Mouse (Mus musculus): Measurements from ENCODE around the gene Car10. TPM values are rescaled to one million over a fixed set of nuclear protein-coding genes. Genes with fewer than 3 reads are reported as not detected.

The Car10 gene
- polyA plus RNA-seq, 1 experiment from 2014 or later, result 0.05 TPM

DNA sequence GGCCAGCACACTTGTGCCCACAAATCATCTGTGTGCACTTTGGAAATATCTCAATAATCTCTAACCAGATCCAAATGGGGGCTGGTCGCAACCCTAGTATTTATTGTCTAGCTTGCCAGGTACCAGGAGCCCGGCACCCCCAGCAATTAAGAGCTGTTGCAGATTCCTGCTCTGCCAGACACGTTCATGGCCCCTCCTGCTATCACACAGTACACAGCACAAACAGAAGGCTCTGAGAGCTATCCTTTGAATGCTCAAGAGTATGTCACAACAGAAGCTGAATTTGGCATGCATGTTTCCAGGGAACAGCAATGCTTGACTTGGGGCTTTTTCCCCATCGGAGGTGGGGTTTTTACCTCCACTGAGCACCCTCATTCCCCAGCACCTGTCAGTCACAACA lies 483.5 kb downstream of the Car10 start:
- Histone ChIP-seq H3K9me3 (replicated peaks; ENCODE audit: control insufficient read depth, low read length) (no peaks in the 10 kb centered on the region), H3K4me2 (ENCODE audit: low read depth, low read length) (no peak overlapping the region), H3K36me3 (ENCODE audit: control insufficient read depth, insufficient read depth) (no peaks in the 10 kb centered on the region), H3K9ac (ENCODE audit: low read length) (no peak overlapping the region), H3K27ac (ENCODE audit: low read length) (no peak overlapping the region), H3K4me1 (ENCODE audit: control insufficient read depth, insufficient read depth, low read length) (no peaks in the 10 kb centered on the region), H3K4me3 (ENCODE audit: low read length) (no peak overlapping the region), H3K27me3 (ENCODE audit: control insufficient read depth, insufficient read depth, low read length) (no peaks in the 10 kb centered on the region)
- WGBS, result 36% methylated on average over 4 of the region's 4 CpGs
- no peak for ATAC-seq (replicated peaks; ENCODE audit: extremely low read depth, insufficient read depth, low FRiP score)

DNA sequence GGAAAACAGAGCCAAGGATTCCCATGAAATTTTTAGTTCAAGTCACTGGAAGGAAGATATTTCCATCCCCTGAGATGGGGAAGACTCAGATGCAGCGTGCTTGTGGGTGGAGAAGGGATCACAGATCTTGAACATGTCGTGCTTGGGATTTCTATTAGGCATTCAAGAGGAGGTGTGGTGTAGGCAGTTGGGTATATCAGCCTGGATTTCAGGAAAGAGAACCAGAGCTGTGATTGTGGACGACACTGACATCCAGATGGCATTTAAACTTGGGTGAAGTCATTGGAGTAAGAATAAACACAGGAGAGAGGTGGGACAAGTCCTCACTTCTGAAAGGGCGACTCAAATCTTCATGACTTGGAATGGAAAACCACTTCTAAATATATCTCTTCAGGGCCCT lies 490.0 kb downstream of the Car10 start:
- Histone ChIP-seq H3K4me1 (ENCODE audit: control insufficient read depth, insufficient read depth, low read length) (no peaks in the 10 kb centered on the region), H3K27ac (ENCODE audit: low read length) (no peak overlapping the region), H3K27me3 (ENCODE audit: control insufficient read depth, insufficient read depth, low read length) (no peaks in the 10 kb centered on the region), H3K9ac (ENCODE audit: low read length) (no peak overlapping the region), H3K4me2 (ENCODE audit: low read depth, low read length) (no peak overlapping the region), H3K36me3 (ENCODE audit: control insufficient read depth, insufficient read depth) (no peaks in the 10 kb centered on the region), H3K4me3 (ENCODE audit: low read length) (no peak overlapping the region), H3K9me3 (replicated peaks; ENCODE audit: control insufficient read depth, low read length) (no peaks in the 10 kb centered on the region)
- whole genome bisulfite sequencing, result 62% methylated on average over 4 of the region's 4 CpGs
- no peak for ATAC-seq (replicated peaks; ENCODE audit: extremely low read depth, insufficient read depth, low FRiP score)

DNA sequence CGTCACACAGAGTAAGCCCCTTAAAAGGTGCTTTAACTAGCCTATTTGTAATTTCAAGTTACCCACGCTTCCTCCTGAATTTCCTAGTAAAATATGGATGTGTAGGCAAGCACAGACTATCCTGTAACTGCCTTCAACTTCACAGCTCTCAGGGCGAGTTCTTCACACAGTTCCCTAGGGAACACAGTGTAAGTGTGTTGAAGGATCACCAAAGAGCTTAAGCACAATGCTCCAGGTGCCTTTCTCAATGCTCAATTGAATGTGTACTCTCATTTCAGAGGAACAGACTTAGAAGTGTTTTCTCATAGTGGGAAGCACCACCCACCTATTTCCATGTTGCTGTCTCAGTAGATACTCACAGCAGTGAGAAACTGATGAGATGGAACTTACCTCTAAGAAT lies 492.8 kb downstream of the Car10 start:
- Histone ChIP-seq H3K9ac (ENCODE audit: low read length) (no peak overlapping the region), H3K36me3 (ENCODE audit: control insufficient read depth, insufficient read depth) (no peaks in the 10 kb centered on the region), H3K4me3 (ENCODE audit: low read length) (no peak overlapping the region), H3K4me1 (ENCODE audit: control insufficient read depth, insufficient read depth, low read length) (no peaks in the 10 kb centered on the region), H3K27me3 (ENCODE audit: control insufficient read depth, insufficient read depth, low read length) (no peaks in the 10 kb centered on the region), H3K4me2 (ENCODE audit: low read depth, low read length) (no peak overlapping the region), H3K9me3 (replicated peaks; ENCODE audit: control insufficient read depth, low read length) (no peaks in the 10 kb centered on the region), H3K27ac (ENCODE audit: low read length) (no peak overlapping the region)
- ATAC-seq (replicated peaks; ENCODE audit: extremely low read depth, insufficient read depth, low FRiP score), result no peak
- 76% methylated on average over 3 of the region's 3 CpGs for WGBS

DNA sequence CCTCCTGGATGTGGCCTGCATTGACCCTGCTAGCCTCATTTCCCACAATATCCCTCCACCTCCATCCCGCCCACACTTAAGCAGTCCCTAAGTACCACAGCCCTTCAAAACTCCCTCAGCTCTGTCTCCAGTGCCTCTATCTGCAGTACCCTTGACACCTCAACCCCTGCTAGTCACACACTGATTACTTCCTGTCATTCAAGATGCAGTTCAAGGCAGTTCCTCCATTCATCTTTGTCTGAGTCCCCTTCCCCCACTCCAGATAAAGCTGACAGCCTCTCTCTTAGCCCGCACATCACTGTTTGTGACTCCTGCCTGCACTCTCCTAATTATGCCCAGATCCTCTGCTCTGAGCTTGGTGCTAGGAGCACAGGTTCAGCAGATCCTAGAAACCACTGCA lies 496.2 kb downstream of the Car10 start:
- Histone ChIP-seq H3K27ac (ENCODE audit: low read length) (no peak overlapping the region), H3K4me2 (ENCODE audit: low read depth, low read length) (no peak overlapping the region), H3K9ac (ENCODE audit: low read length) (no peak overlapping the region), H3K4me1 (ENCODE audit: control insufficient read depth, insufficient read depth, low read length) (no peaks in the 10 kb centered on the region), H3K27me3 (ENCODE audit: control insufficient read depth, insufficient read depth, low read length) (no peaks in the 10 kb centered on the region), H3K4me3 (ENCODE audit: low read length) (no peak overlapping the region), H3K36me3 (ENCODE audit: control insufficient read depth, insufficient read depth) (no peaks in the 10 kb centered on the region), H3K9me3 (replicated peaks; ENCODE audit: control insufficient read depth, low read length) (no peaks in the 10 kb centered on the region)
- no peak for ATAC-seq (replicated peaks; ENCODE audit: extremely low read depth, insufficient read depth, low FRiP score)
- WGBS, result 22% methylated on average over 2 of the region's 2 CpGs

DNA sequence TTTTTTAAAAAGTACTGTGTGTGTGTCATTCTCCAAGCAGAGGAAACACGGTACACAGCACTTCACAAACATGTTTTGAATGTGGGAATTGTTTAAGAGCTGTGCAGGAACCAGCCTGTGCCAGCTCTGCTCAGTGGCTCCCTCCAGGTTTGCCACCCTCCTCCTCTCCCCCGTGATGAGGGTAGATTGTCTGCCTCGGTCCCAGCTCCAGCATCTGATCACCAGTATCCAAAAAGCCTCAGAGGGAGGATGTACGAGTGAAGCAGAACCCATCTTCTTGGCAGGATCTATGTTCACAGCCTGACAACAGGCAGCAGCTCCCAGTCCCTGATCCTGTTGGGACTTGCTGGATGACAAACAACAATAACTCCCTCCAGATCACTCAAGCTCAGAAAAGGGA lies 500.3 kb downstream of the Car10 start:
- Histone ChIP-seq H3K36me3 (ENCODE audit: control insufficient read depth, insufficient read depth) (no peaks in the 10 kb centered on the region), H3K9ac (ENCODE audit: low read length) (no peak overlapping the region), H3K4me3 (ENCODE audit: low read length) (no peak overlapping the region), H3K4me1 (ENCODE audit: control insufficient read depth, insufficient read depth, low read length) (no peaks in the 10 kb centered on the region), H3K4me2 (ENCODE audit: low read depth, low read length) (no peak overlapping the region), H3K9me3 (replicated peaks; ENCODE audit: control insufficient read depth, low read length) (no peaks in the 10 kb centered on the region), H3K27ac (ENCODE audit: low read length) (no peak overlapping the region), H3K27me3 (ENCODE audit: control insufficient read depth, insufficient read depth, low read length) (no peaks in the 10 kb centered on the region)
- WGBS, result 45% methylated on average over 4 of the region's 4 CpGs
- no peak for ATAC-seq (replicated peaks; ENCODE audit: extremely low read depth, insufficient read depth, low FRiP score)

DNA sequence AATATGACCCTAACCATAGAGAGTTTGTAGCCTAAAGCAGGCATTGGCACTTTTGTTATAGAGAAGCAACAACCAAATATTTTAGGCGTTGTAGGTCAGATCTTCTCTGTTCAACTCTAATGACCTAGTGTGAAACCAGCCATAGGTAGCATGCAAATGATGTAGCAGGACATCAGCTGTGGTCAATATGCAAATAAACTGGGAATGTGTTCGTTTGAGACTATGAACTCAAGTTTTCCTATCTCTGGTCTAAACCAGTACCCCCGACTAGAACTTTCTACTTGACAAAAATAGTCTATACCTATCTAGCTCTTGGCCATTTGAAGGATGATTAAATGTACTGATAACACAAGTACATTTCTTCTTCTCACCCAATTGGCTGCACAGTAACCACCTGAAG lies 501.9 kb downstream of the Car10 start:
- no peak for ATAC-seq (replicated peaks; ENCODE audit: extremely low read depth, insufficient read depth, low FRiP score)
- Histone ChIP-seq H3K9ac (ENCODE audit: low read length) (no peak overlapping the region), H3K9me3 (replicated peaks; ENCODE audit: control insufficient read depth, low read length) (no peaks in the 10 kb centered on the region), H3K4me1 (ENCODE audit: control insufficient read depth, insufficient read depth, low read length) (no peaks in the 10 kb centered on the region), H3K4me3 (ENCODE audit: low read length) (no peak overlapping the region), H3K36me3 (ENCODE audit: control insufficient read depth, insufficient read depth) (no peaks in the 10 kb centered on the region), H3K27me3 (ENCODE audit: control insufficient read depth, insufficient read depth, low read length) (no peaks in the 10 kb centered on the region), H3K4me2 (ENCODE audit: low read depth, low read length) (no peak overlapping the region), H3K27ac (ENCODE audit: low read length) (no peak overlapping the region)
- WGBS, result 60% methylated on average over 3 of the region's 3 CpGs

DNA sequence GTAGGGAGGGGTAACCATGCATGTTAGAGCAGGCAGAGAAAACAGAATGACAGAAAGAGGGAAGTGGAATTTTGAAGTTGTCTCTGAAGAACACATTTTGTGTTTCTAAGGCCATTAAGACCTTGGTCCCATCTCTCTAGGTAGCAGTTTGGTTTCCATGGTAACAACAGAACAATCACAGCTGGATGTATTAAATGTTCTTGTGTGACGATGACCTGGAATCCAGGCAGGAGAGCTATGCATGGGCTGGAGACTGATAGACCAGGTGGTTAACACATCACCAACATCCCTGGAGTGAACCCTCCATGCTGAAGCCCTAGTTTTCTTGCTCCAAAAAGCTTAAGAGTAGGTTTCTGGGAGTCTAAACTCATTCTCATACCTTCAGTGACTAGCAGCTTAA lies 505.7 kb downstream of the Car10 start:
- Histone ChIP-seq H3K36me3 (ENCODE audit: control insufficient read depth, insufficient read depth) (no peaks in the 10 kb centered on the region), H3K27me3 (ENCODE audit: control insufficient read depth, insufficient read depth, low read length) (no peaks in the 10 kb centered on the region), H3K4me1 (ENCODE audit: control insufficient read depth, insufficient read depth, low read length) (no peaks in the 10 kb centered on the region), H3K4me2 (ENCODE audit: low read depth, low read length) (no peak overlapping the region), H3K27ac (ENCODE audit: low read length) (no peak overlapping the region), H3K4me3 (ENCODE audit: low read length) (no peak overlapping the region), H3K9me3 (replicated peaks; ENCODE audit: control insufficient read depth, low read length) (no peaks in the 10 kb centered on the region), H3K9ac (ENCODE audit: low read length) (no peak overlapping the region)
- ATAC-seq (replicated peaks; ENCODE audit: extremely low read depth, insufficient read depth, low FRiP score), result no peak
- WGBS, result 59% methylated on average over 1 of the region's 1 CpGs

DNA sequence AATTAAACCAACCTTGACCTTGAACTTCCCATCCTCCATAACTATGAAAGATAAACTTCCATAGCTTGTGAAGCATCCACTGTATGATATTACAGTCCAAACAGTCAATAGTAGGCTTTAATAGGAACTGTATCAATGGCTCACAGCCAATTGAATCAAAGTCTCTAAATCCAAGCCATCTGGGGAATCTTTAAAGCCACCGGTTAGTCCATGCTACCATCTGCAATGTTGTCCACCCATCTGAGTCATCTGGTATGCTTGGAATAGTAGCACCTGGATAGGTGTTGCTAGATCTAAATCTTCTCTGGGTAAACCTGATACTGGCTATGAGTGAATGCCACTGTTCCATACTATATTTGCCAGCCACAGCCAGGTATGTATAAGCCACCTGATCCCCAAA lies 509.3 kb downstream of the Car10 start:
- Histone ChIP-seq H3K36me3 (ENCODE audit: control insufficient read depth, insufficient read depth) (no peaks in the 10 kb centered on the region), H3K27me3 (ENCODE audit: control insufficient read depth, insufficient read depth, low read length) (no peaks in the 10 kb centered on the region), H3K4me1 (ENCODE audit: control insufficient read depth, insufficient read depth, low read length) (no peaks in the 10 kb centered on the region), H3K4me3 (ENCODE audit: low read length) (no peak overlapping the region), H3K9me3 (replicated peaks; ENCODE audit: control insufficient read depth, low read length) (no peaks in the 10 kb centered on the region), H3K4me2 (ENCODE audit: low read depth, low read length) (no peak overlapping the region), H3K27ac (ENCODE audit: low read length) (no peak overlapping the region), H3K9ac (ENCODE audit: low read length) (no peak overlapping the region)
- 95% methylated on average over 1 of the region's 1 CpGs for WGBS
- no peak for ATAC-seq (replicated peaks; ENCODE audit: extremely low read depth, insufficient read depth, low FRiP score)

DNA sequence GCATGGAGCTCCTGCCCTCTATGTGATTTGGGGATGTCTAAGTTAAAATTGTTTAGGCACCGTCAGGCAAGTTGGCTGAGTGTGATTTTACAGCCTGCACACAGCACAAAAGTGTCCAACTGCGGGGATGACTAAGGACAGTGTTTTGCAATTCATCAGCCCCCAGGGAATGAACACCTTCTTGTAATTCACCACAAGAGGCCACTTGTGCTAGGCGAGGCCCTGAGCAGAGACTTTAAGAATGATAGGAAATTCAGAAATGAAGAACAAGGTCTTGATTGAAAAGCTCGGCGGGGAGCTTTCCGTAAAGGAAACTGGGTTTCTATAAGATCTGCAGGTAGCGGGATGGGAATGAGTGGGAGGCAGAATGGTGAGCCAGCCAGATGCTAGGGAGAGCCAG lies 510.9 kb downstream of the Car10 start:
- no peaks in the 10 kb centered on the region for H3K27me3 ChIP-seq (ENCODE audit: control insufficient read depth, insufficient read depth, low read length)
- no peaks in the 10 kb centered on the region for H3K36me3 ChIP-seq (ENCODE audit: control insufficient read depth, insufficient read depth)
- H3K4me3 ChIP-seq (ENCODE audit: low read length), result no peak overlapping the region
- H3K4me2 ChIP-seq (ENCODE audit: low read depth, low read length), result no peak overlapping the region
- no peaks in the 10 kb centered on the region for H3K4me1 ChIP-seq (ENCODE audit: control insufficient read depth, insufficient read depth, low read length)
- no peaks in the 10 kb centered on the region for H3K9me3 ChIP-seq (replicated peaks; ENCODE audit: control insufficient read depth, low read length)
- H3K27ac ChIP-seq (ENCODE audit: low read length), result no peak overlapping the region
- H3K9ac ChIP-seq (ENCODE audit: low read length), result no peak overlapping the region
- ATAC-seq (replicated peaks; ENCODE audit: extremely low read depth, insufficient read depth, low FRiP score), result no peak
- WGBS, result 60% methylated on average over 7 of the region's 7 CpGs

DNA sequence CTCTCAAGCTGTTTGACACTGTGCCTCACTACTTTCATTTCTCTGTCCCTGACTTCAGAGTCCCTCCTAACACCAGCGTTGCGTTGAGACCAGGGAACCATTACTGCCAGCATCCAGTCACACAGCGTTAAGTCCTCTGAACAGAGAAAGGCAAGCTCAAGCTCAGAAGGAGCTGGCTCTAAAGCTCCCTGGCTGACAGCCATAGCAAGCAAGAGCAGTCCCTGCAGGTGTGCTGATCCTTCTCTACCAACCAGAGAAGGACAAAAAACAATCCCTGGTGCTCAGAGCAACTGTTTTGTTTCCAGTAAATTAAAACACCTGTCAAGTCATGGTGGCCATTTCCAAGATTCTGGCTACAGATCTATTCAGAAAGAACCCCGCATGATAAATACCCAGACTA lies 514.2 kb downstream of the Car10 start:
- no peak for ATAC-seq (replicated peaks; ENCODE audit: extremely low read depth, insufficient read depth, low FRiP score)
- Histone ChIP-seq H3K4me2 (ENCODE audit: low read depth, low read length) (no peak overlapping the region), H3K9me3 (replicated peaks; ENCODE audit: control insufficient read depth, low read length) (no peaks in the 10 kb centered on the region), H3K4me1 (ENCODE audit: control insufficient read depth, insufficient read depth, low read length) (no peaks in the 10 kb centered on the region), H3K36me3 (ENCODE audit: control insufficient read depth, insufficient read depth) (no peaks in the 10 kb centered on the region), H3K27ac (ENCODE audit: low read length) (no peak overlapping the region), H3K27me3 (ENCODE audit: control insufficient read depth, insufficient read depth, low read length) (no peaks in the 10 kb centered on the region), H3K4me3 (ENCODE audit: low read length) (no peak overlapping the region), H3K9ac (ENCODE audit: low read length) (no peak overlapping the region)
- 76% methylated on average over 4 of the region's 4 CpGs for WGBS

Data from heart, embryonic 16.5 days (tissue).